Comparison of ENCODE assay signal across 8 mouse cellular contexts in the genomic region with DNA sequence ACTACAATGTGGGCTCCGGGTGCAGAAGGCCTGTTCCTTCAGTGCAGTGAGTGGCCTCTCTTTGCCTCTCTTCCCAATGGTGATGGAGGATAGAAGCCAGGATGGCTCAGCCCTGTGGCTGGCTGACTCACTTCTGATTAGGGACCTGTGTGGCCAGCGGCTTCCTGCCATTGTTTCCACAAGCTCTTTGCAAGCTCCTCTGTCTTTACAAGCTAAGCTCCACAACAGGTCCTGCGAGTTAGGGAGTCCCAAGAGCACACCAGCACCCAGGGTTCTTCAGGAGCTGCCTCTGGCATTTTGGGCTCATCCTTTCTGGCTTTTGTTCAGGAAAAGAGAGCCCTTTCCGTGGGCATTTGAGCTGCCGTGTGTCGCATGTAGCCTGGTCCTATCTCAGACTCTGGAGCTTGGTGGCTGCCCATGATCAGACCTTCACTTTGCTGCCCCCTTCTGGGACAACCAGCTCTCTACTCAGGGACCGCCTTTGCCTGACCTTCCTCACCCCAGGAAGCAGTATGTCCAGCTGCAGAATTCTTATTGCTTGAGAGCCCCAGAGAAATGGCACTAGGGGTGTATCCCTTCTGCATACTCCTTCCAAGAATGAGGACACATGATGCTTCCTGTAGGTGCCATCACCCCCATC.
A peak's percentile ranks its signal among the peaks of the same experiment; 100 is the strongest.
DNase-seq lines count a peak whose midpoint lies in the region; ATAC-seq lines count a peak whose summit lies in the region.

No protein-coding gene starts in this region.

- H3K9ac ChIP-seq in embryonic facial prominence, embryonic 11.5 days (replicated peaks; ENCODE audit: low read length) = 0 out of 2 replicates have a peak overlapping the region, but pooled peaks have one; percentile 3

- 26% methylated on average over 7 of the region's 7 CpGs for WGBS in embryonic facial prominence, embryonic 11.5 days

- no peak overlapping the region for H3K27ac ChIP-seq in embryonic facial prominence, embryonic 11.5 days (replicated peaks; ENCODE audit: low read depth, low read length)

- H3K27me3 ChIP-seq in embryonic facial prominence, embryonic 11.5 days (ENCODE audit: control insufficient read depth, insufficient read depth, low read length) = no peaks in the 10 kb centered on the region

- no peaks in the 10 kb centered on the region for H3K36me3 ChIP-seq in embryonic facial prominence, embryonic 11.5 days (replicated peaks; ENCODE audit: control insufficient read depth, insufficient read depth, low read depth, low read length)

- no peaks in the 10 kb centered on the region for H3K9me3 ChIP-seq in embryonic facial prominence, embryonic 11.5 days (replicated peaks; ENCODE audit: control insufficient read depth, low read length)

- H3K4me2 ChIP-seq in embryonic facial prominence, embryonic 11.5 days (ENCODE audit: low read depth, low read length) = no peak overlapping the region

- peaks cover 40% of the 10 kb centered on the region for H3K4me1 ChIP-seq in embryonic facial prominence, embryonic 11.5 days (ENCODE audit: control insufficient read depth, insufficient read depth, low read length)

- ATAC-seq in embryonic facial prominence, embryonic 11.5 days (replicated peaks; ENCODE audit: insufficient number of reproducible peaks, low FRiP score, low TSS enrichment, low read depth) = no peak
- peak; percentile 73 for ATAC-seq in monocyte, adult 5-6 weeks (replicated peaks; ENCODE audit: insufficient number of reproducible peaks, low FRiP score, low TSS enrichment, poor library complexity, severe bottlenecking)

- peak; percentile 68 for DNase-seq in A20 (ENCODE audit: low read depth, low spot score)
- DNase-seq in adrenal gland, postnatal 14 days = peak; percentile 92
- peak; percentile 70 for DNase-seq in embryonic facial prominence, embryonic 11.5 days (ENCODE audit: low spot score)
- DNase-seq in heart, adult 18-20 months = peak; percentile 91 to 92
- peak; percentile 84 to 91 for DNase-seq in kidney, adult 8-10 months
- peak; percentile 80 for DNase-seq in liver
- DNase-seq in spleen, postnatal 36 days (ENCODE audit: low spot score in 2 of 2) = peak; percentile 75

- H3K4me3 ChIP-seq in embryonic facial prominence, embryonic 11.5 days (ENCODE audit: low read depth, low read length) = no peak overlapping the region
